Mouse (Mus musculus) layer of hippocampus, adult 9-11 months (tissue): Measurements from ENCODE around the gene Zfp26.

ENCODE experiments used
- DNase-seq: peaks from one replicate; pipeline ENCODE4 v3.0.0; 2022

The Zfp26 gene

GRCm38 (mm10) chr9:20459377-20460317 is at the start of gene Zfp26:
Zfp26 (minus strand) TSS chr9:20460162.
- DNase-seq: peak; percentile 74

- DNase-seq: no peak
Measured at GRCm38 (mm10) chr9:20509676-20510075, 49.7 kb upstream of the Zfp26 start.

- no peak for DNase-seq
Measured at GRCm38 (mm10) chr9:20504801-20505200, 44.8 kb upstream of the Zfp26 start.

GRCm38 (mm10) chr9:20493281-20493680 is 33.3 kb upstream of the Zfp26 start:
- no peak for DNase-seq

GRCm38 (mm10) chr9:20492527-20493233 is 32.7 kb upstream of the Zfp26 start, which contains the start of gene Zfp426:
Zfp426 (minus strand) TSS chr9:20492746.
- peak; percentile 88 for DNase-seq

GRCm38 (mm10) chr9:20491858-20492526 is 32.0 kb upstream of the Zfp26 start:
- DNase-seq: no peak

GRCm38 (mm10) chr9:20489536-20489935 is 29.6 kb upstream of the Zfp26 start:
- DNase-seq: no peak

- DNase-seq: no peak
Measured at GRCm38 (mm10) chr9:20479396-20479795, 19.4 kb upstream of the Zfp26 start.

GRCm38 (mm10) chr9:20476632-20477031 is 16.7 kb upstream of the Zfp26 start:
- no peak for DNase-seq

- peak; percentile 34 for DNase-seq
Measured at GRCm38 (mm10) chr9:20466761-20467442, 6.9 kb upstream of the Zfp26 start.

GRCm38 (mm10) chr9:20453647-20454046 is 6.3 kb downstream of the Zfp26 start:
- no peak for DNase-seq

GRCm38 (mm10) chr9:20451493-20451892 is 8.5 kb downstream of the Zfp26 start:
- no peak for DNase-seq

GRCm38 (mm10) chr9:20443183-20443783 is 16.7 kb downstream of the Zfp26 start:
- DNase-seq: no peak

GRCm38 (mm10) chr9:20430004-20430403 is 30.0 kb downstream of the Zfp26 start:
- DNase-seq: no peak

GRCm38 (mm10) chr9:20411460-20411859 is 48.5 kb downstream of the Zfp26 start:
- DNase-seq: no peak

- no peak for DNase-seq
Measured at GRCm38 (mm10) chr9:20409319-20409718, 50.6 kb downstream of the Zfp26 start.

GRCm38 (mm10) chr9:20385343-20385703 is 74.6 kb downstream of the Zfp26 start:
- DNase-seq: no peak

GRCm38 (mm10) chr9:20384532-20385342 is 75.2 kb downstream of the Zfp26 start, which contains the start of gene Zfp560:
Zfp560 (minus strand) TSS chr9:20385177.
- DNase-seq: peak; percentile 75

- DNase-seq: no peak
Measured at GRCm38 (mm10) chr9:20383659-20384058, 76.3 kb downstream of the Zfp26 start.
